Mouse (Mus musculus) spleen, embryonic (tissue): ENCODE measurements at regions not wholly inside any gene's neighbourhood (a gene's known extent, or its start where the extent isn't known, plus 50 kb on each side); places are given as distances from the start of the nearest gene placed in this dataset.

Experiments used
- CTCF ChIA-PET: fragments of 350-600 bp; sonication (Branson Sonifier 250); formaldehyde crosslinking; loops from one replicate; lab custom pipeline; 2022; lab: Charles Lee

GRCm38 (mm10) chr10:70814354-70815131, 158.8 kb upstream of the Phyhipl start:
- CTCF ChIA-PET, result no interaction called here

GRCm38 (mm10) chr10:70809411-70809810, 153.6 kb upstream of the Phyhipl start:
- CTCF ChIA-PET, result no interaction called here

GRCm38 (mm10) chr10:70806786-70807385, 151.1 kb upstream of the Phyhipl start:
- CTCF ChIA-PET, result no interaction called here

- CTCF ChIA-PET, result no interaction called here
Measured at GRCm38 (mm10) chr10:70800736-70801306, 145.1 kb upstream of the Phyhipl start.

- CTCF ChIA-PET, result no interaction called here
Measured at GRCm38 (mm10) chr10:70799906-70800305, 144.1 kb upstream of the Phyhipl start.

GRCm38 (mm10) chr10:70799191-70799742, 143.5 kb upstream of the Phyhipl start:
- CTCF ChIA-PET, result no interaction called here

GRCm38 (mm10) chr10:70788814-70789452, 133.2 kb upstream of the Phyhipl start:
- CTCF ChIA-PET, result no interaction called here

- CTCF ChIA-PET, result no interaction called here
Measured at GRCm38 (mm10) chr10:70781036-70781435, 125.3 kb upstream of the Phyhipl start.

- CTCF ChIA-PET, result no interaction called here
Measured at GRCm38 (mm10) chr10:70778596-70778995, 122.8 kb upstream of the Phyhipl start.

GRCm38 (mm10) chr10:70774571-70774970, 118.8 kb upstream of the Phyhipl start:
- CTCF ChIA-PET, result no interaction called here

- CTCF ChIA-PET, result no interaction called here
Measured at GRCm38 (mm10) chr10:70774159-70774558, 118.4 kb upstream of the Phyhipl start.

GRCm38 (mm10) chr10:70767461-70767860, 111.7 kb upstream of the Phyhipl start:
- CTCF ChIA-PET, result no interaction called here

- CTCF ChIA-PET, result no interaction called here
Measured at GRCm38 (mm10) chr10:70766869-70767268, 111.1 kb upstream of the Phyhipl start.

- CTCF ChIA-PET, result no interaction called here
Measured at GRCm38 (mm10) chr10:70766450-70766849, 110.7 kb upstream of the Phyhipl start.

GRCm38 (mm10) chr10:70763206-70763605, 107.4 kb upstream of the Phyhipl start:
- CTCF ChIA-PET, result no interaction called here

- CTCF ChIA-PET, result no interaction called here
Measured at GRCm38 (mm10) chr10:70759686-70760085, 103.9 kb upstream of the Phyhipl start.

GRCm38 (mm10) chr10:70751771-70752170, 96.0 kb upstream of the Phyhipl start:
- CTCF ChIA-PET, result no interaction called here

GRCm38 (mm10) chr10:70750356-70751145, 94.8 kb upstream of the Phyhipl start:
- CTCF ChIA-PET, result no interaction called here

GRCm38 (mm10) chr10:70746612-70747011, 90.8 kb upstream of the Phyhipl start:
- CTCF ChIA-PET, result no interaction called here

GRCm38 (mm10) chr10:70741909-70742308, 86.1 kb upstream of the Phyhipl start:
- CTCF ChIA-PET, result no interaction called here

GRCm38 (mm10) chr10:70740095-70740494, 84.3 kb upstream of the Phyhipl start:
- CTCF ChIA-PET, result no interaction called here
